Mouse (Mus musculus) hindbrain, postnatal 0 days (tissue): ENCODE data around the gene Cadm1. TPM values are rescaled to one million over a fixed set of nuclear protein-coding genes. Genes with fewer than 3 reads are reported as not detected.
A peak's percentile ranks its signal among the peaks of the same experiment; 100 is the strongest.

Experiments used
- ATAC-seq: fragments of 200-750 bp; cut with Nextera tagmentation; 2 replicates; pipeline ENCODE4 v1.8.0; 2017; ENCODE audit warnings: mild to moderate bottlenecking, moderate TSS enrichment, moderate library complexity
- DNase-seq: peaks from one replicate; pipeline ENCODE4 v3.0.0-alpha.2; 2015; ENCODE audit warnings: low spot score
- H3K27ac ChIP-seq: fragments of 300-500 bp; sonication (generic); 2 replicates; pipeline ENCODE4 v1.5.1; 2014; ENCODE audit warnings: mild to moderate bottlenecking
- H3K27me3 ChIP-seq: fragments of 300-500 bp; sonication (generic); 2 replicates; pipeline ENCODE4 v1.6.1; 2014; ENCODE audit warnings: low read length, mixed read lengths; ENCODE audit not compliant: insufficient read depth
- H3K36me3 ChIP-seq: fragments of 300-500 bp; sonication (generic); 2 replicates; pipeline ENCODE4 v1.6.1; 2014; ENCODE audit warnings: low read length, mixed read lengths; ENCODE audit not compliant: insufficient read depth
- H3K4me1 ChIP-seq: fragments of 300-500 bp; sonication (generic); 2 replicates; pipeline ENCODE4 v1.6.1; 2014; ENCODE audit warnings: antibody characterized with exemption, low read length, mixed read lengths; ENCODE audit not compliant: insufficient read depth
- H3K4me2 ChIP-seq: fragments of 300-500 bp; sonication (generic); 2 replicates; pipeline ENCODE4 v1.6.1; 2014; ENCODE audit warnings: low read depth, mild to moderate bottlenecking, low read length, moderate library complexity, mixed read lengths
- H3K4me3 ChIP-seq: fragments of 300-500 bp; sonication (generic); 2 replicates; pipeline ENCODE4 v1.5.1; 2014; ENCODE audit warnings: low read length
- H3K9ac ChIP-seq: fragments of 300-500 bp; sonication (generic); replicated peaks from 2 replicates; pipeline ENCODE4 v1.6.1; 2014; ENCODE audit warnings: mild to moderate bottlenecking, low read length, moderate library complexity, mixed read lengths
- H3K9me3 ChIP-seq: fragments of 300-500 bp; sonication (generic); 2 replicates; pipeline ENCODE4 v1.6.1; 2016; ENCODE audit warnings: low read length, mixed read lengths
- CTCF ChIP-seq: IDR thresholded peaks from 2 replicates; pipeline ENCODE4 v1.5.1; 2016; ENCODE audit warnings: antibody characterized with exemption, control low read depth, low read depth
- WGBS: fragments of 180-500 bp; shearing (Covaris S2); extraction: QIAGEN DNeasy Blood & Tissue Kit; methylation state at CpG from one replicate; pipeline ENCODE4 v1.1.7; 2014; 5-methylcytosine and 5-hydroxymethylcytosine counted together
- polyA plus RNA-seq: library from polyadenylated mRNA; unstranded; fragments of >200 nt; fragmentation: Nextera tagmentation; extraction: Ambion mirVana; gene quantifications from 2 replicates; pipeline ENCODE4 v1.2.1, GENCODE M21; 2015
- total RNA-seq: library from RNA; depleted of rRNA; stranded (reverse); fragments of >200 nt; gene quantifications from 2 replicates; pipeline ENCODE4 v1.2.3, GENCODE M21; 2014

Cadm1 gene
- total and polyA plus RNA-seq, 2 experiments from 2014 or later, result 115 to 203 TPM

GRCm38 (mm10) chr9:47741751-47742150, 211.8 kb downstream of the Cadm1 start:
- Histone ChIP-seq H3K4me2 (no peak overlapping the region), H3K4me1 (peaks cover 15% of the 10 kb centered on the region), H3K36me3 (no peaks in the 10 kb centered on the region), H3K27me3 (no peaks in the 10 kb centered on the region), H3K9me3 (no peaks in the 10 kb centered on the region), H3K9ac (no peak overlapping the region), H3K27ac (no peak overlapping the region), H3K4me3 (no peak overlapping the region)
- TF ChIP-seq CTCF, result no peak
- DNase-seq (peak; percentile 48), ATAC-seq (no peak)
- 73% methylated on average over 3 of the region's 3 CpGs for WGBS

- DNase-seq (peak; percentile 50), ATAC-seq (no peak)
- Histone ChIP-seq H3K9ac (no peak overlapping the region), H3K4me1 (no peaks in the 10 kb centered on the region), H3K27me3 (no peaks in the 10 kb centered on the region), H3K4me3 (no peak overlapping the region), H3K4me2 (no peak overlapping the region), H3K36me3 (no peaks in the 10 kb centered on the region), H3K9me3 (no peaks in the 10 kb centered on the region), H3K27ac (no peak overlapping the region)
- WGBS, result 45% methylated on average over 3 of the region's 3 CpGs
- TF ChIP-seq CTCF, result no peak
Observed at GRCm38 (mm10) chr9:47744916-47745315, 214.9 kb downstream of the Cadm1 start.

- no peak for TF ChIP-seq CTCF
- no peaks in the 10 kb centered on the region for H3K9me3 ChIP-seq
- no peak for DNase-seq
- H3K36me3 ChIP-seq, result no peaks in the 10 kb centered on the region
- H3K9ac ChIP-seq, result no peak overlapping the region
- no peak overlapping the region for H3K4me3 ChIP-seq
- WGBS, result 64% methylated on average over 7 of the region's 7 CpGs
- H3K4me2 ChIP-seq, result no peak overlapping the region
- no peaks in the 10 kb centered on the region for H3K27me3 ChIP-seq
- no peak for ATAC-seq
- no peak overlapping the region for H3K27ac ChIP-seq
- H3K4me1 ChIP-seq, result no peaks in the 10 kb centered on the region
Observed at GRCm38 (mm10) chr9:47745716-47746115, 215.7 kb downstream of the Cadm1 start.

DNA sequence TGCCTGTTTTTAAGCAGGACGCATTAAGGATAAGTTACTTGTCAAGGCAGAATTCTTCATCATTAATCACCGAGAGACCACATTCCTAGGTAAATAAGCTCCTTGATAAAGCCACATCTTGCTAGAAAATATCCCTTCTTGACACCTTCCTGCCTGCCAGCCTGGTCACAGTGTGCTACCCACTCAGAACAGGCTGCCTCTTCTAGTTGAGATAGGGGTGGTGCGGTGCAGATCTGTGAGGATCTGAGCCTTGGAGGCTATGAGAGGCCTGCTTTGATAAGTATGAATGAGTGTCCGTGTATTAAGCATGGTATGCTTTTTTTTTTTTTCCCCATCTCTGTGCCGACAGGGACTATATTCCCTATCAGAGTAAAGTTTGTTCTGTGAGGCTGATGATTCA, 219.2 kb downstream of the Cadm1 start:
- Histone ChIP-seq H3K9me3 (no peaks in the 10 kb centered on the region), H3K27me3 (no peaks in the 10 kb centered on the region), H3K9ac (no peak overlapping the region), H3K4me3 (no peak overlapping the region), H3K4me1 (0 out of 2 replicates have a peak, but pooled peaks cover 10% of the 10 kb centered on the region), H3K4me2 (no peak overlapping the region), H3K36me3 (no peaks in the 10 kb centered on the region), H3K27ac (no peak overlapping the region)
- ATAC-seq, result no peak
- 70% methylated on average over 5 of the region's 5 CpGs for WGBS
- TF ChIP-seq CTCF, result no peak
- DNase-seq, result no peak

DNA sequence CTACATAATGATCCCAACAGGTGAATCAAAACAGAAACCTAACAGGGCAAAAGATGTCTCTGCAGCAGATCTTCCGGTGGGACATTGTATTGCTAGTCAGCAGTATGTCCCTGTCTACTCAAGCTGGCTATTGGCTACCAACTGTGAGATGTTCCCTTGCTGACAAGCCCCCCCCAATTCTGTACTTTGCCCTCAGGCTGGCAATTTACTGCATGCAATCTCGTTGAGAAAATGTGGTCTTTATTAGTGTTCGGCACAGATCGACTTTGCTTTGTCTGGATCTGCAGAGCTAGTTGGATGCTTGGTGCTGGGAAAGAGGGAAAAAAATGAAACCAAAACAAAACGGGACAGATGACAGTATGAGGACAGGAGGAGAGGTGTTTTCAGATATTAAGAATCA, 222.5 kb downstream of the Cadm1 start:
- no peak overlapping the region for H3K4me3 ChIP-seq
- H3K9me3 ChIP-seq, result no peaks in the 10 kb centered on the region
- ATAC-seq, result no peak
- no peaks in the 10 kb centered on the region for H3K27me3 ChIP-seq
- peak; percentile 44 for DNase-seq
- H3K27ac ChIP-seq, result peak overlapping the region; percentile 36; the same call in 1 of the 2 replicates
- no peaks in the 10 kb centered on the region for H3K36me3 ChIP-seq
- H3K4me2 ChIP-seq, result 0 out of 2 replicates have a peak overlapping the region, but pooled peaks have one; percentile 3
- WGBS, result 30% methylated on average over 5 of the region's 5 CpGs
- peaks cover 10% of the 10 kb centered on the region; the same call in 1 of the 2 replicates for H3K4me1 ChIP-seq
- H3K9ac ChIP-seq, result no peak overlapping the region
- TF ChIP-seq CTCF, result no peak

DNA sequence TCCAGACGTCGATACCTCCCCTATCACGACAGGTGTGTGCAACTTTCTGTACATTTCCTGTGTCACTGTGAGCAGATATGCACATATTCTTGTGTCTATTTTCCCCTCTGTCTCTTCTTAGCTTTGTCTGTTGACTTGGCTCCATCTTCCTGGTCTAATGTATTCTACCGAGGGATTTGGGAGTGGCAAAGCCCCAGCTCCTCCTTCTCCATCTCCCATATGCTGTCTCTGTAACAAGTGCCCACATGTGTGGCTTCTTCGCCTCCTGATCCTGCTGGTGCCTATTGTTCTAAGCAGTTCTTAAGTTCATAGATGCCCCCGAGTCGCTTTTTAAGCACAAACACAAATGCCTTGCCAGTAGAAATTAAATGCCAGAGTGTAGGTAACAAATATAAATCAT, 223.2 kb downstream of the Cadm1 start:
- ATAC-seq, result no peak
- peaks cover 10% of the 10 kb centered on the region; the same call in 1 of the 2 replicates for H3K4me1 ChIP-seq
- no peak for TF ChIP-seq CTCF
- H3K27ac ChIP-seq, result peak overlapping the region; percentile 36; the same call in 1 of the 2 replicates
- no peaks in the 10 kb centered on the region for H3K36me3 ChIP-seq
- peak; percentile 60 for DNase-seq
- H3K27me3 ChIP-seq, result no peaks in the 10 kb centered on the region
- H3K4me3 ChIP-seq, result no peak overlapping the region
- 0 out of 2 replicates have a peak overlapping the region, but pooled peaks have one; percentile 3 for H3K4me2 ChIP-seq
- no peaks in the 10 kb centered on the region for H3K9me3 ChIP-seq
- H3K9ac ChIP-seq, result no peak overlapping the region
- 61% methylated on average over 7 of the region's 7 CpGs for WGBS

- no peak overlapping the region for H3K9ac ChIP-seq
- 0 out of 2 replicates have a peak overlapping the region, but pooled peaks have one; percentile 2 for H3K4me2 ChIP-seq
- ATAC-seq, result no peak
- H3K4me1 ChIP-seq, result peaks cover 13% of the 10 kb centered on the region; the same call in 1 of the 2 replicates
- no peaks in the 10 kb centered on the region for H3K27me3 ChIP-seq
- H3K27ac ChIP-seq, result peak overlapping the region; percentile 45; the same call in 1 of the 2 replicates
- no peaks in the 10 kb centered on the region for H3K36me3 ChIP-seq
- no peak overlapping the region for H3K4me3 ChIP-seq
- no peak for TF ChIP-seq CTCF
- DNase-seq, result no peak
- H3K9me3 ChIP-seq, result no peaks in the 10 kb centered on the region
- WGBS, result 48% methylated on average over 12 of the region's 12 CpGs
Observed at GRCm38 (mm10) chr9:47755119-47755518, 225.1 kb downstream of the Cadm1 start.
